Mouse (Mus musculus): Measurements from ENCODE around the gene Rbl2.

Gene Rbl2

DNA sequence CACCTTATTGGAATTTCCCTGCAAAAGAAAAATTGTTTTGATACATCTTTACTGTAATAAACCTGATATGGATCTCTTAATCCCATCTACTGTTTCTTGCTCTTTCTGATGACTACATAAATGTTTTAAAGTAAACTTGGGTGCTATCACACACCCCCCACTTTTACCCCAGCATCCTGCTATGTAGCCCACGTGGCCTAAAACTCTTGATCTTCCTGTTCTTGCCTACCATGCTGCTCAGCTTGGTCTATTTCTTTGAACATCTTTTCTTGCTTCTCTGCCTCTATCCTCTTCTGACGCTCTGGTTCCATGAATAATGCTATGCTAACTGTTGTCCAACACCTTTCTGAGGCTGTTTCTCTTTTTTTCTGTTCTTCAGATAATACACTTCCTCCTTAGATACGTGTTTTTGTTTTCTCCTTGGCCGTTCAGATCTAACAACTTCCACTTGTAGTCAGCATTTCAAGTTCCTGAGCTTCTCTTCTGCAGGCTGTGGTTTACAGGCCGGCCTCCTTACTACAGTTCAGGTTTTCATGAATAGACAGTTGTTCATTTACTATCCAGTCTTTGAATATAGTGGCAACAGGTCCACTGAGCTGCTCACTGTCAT lies 42.1 kb downstream of the Rbl2 start:
- DNase-seq = no peak

DNA sequence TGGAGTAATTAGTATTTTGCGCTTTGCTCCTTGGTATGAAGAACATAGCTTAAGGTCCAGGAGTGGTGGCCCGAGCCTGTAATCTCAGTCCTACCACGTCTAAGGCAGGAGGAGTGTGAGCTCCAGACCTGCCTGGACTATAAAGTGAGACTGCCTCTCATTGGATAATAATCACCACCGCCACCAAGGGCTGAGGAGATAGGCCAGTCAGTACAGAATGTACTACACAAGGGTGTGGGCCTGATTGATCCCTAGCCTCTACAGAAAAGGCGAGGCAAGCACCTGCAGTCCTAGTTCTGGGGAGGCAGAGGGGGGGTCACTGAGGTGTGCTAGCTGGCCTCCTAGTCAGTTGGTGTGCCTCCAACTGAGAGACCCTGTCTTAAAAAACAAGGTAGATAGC lies 44.6 kb downstream of the Rbl2 start:
- no peak for DNase-seq

DNA sequence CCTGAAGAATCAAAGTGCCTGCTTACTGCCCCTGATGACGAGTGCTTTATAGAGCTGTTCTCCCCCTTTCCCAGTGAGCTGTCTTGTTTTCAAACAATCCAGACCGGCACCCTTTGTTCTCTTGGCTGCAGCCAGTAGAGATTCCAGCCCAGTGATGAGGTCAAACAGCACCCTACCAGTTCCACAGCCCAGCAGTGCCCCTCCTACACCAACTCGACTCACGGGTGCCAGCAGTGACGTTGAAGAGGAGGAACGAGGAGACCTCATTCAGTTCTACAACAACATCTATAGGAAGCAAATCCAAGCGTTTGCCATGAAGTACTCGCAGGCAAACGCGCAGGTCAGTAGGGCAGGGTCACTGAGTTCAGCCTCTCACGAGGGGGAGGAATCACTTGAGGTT lies 45.1 kb downstream of the Rbl2 start:
- no peak for DNase-seq

DNA sequence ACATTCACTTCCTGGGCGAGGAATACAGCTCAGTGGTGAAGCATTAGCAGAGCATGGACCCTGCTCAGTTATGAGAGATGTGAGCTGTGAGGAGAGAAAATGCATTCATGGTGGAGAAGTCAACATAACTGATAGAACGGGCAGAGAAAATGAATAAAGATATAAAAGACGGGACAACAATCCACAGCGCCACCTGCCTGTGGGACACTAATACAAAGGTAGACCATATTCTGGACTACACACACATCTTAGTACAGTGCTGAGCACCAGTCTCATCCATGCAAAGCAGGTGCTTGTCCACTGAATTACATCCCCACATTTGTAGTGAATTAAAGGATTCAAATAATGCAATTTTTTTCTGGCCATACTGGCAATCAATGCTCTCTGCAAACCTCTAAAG lies 47.7 kb downstream of the Rbl2 start:
- DNase-seq = no peak

DNA sequence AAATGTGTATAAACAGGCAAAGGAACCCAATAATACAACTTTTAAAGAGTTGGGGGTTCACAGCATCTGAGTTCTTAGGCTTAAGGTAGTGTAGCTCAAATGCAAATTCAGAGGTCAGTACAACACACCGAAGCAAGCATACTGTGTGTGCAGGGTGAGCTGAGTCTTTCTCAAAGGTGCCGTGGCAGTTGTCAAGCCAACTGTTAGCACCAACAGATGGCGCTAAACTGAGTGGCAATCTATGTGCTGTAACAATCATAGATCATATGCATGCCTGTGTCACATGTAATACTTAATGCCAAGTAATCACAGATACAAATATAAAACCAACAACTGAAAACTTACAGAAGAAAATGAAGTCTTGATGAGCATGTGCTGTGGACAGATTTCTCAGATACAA lies 48.3 kb downstream of the Rbl2 start:
- no peak for DNase-seq

DNA sequence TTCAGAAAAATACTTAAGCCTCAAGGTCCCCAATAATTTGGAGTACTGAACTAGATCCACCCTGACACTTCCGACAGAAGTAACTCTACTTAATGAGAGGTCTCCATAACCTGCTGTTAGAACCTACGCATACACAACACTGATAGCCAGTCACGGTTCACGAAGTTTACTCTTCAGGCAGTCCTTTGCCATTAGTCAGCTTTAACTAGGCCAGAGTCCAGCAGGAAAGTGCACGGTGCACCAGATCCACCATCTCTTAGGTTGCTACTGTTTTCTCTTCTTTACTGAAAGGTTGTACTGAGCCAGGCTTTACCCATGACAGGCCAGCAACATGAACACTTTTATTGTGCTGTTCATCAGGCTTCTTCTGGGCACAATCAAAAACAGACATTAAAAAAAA lies 54.5 kb downstream of the Rbl2 start:
- no peak for DNase-seq

DNA sequence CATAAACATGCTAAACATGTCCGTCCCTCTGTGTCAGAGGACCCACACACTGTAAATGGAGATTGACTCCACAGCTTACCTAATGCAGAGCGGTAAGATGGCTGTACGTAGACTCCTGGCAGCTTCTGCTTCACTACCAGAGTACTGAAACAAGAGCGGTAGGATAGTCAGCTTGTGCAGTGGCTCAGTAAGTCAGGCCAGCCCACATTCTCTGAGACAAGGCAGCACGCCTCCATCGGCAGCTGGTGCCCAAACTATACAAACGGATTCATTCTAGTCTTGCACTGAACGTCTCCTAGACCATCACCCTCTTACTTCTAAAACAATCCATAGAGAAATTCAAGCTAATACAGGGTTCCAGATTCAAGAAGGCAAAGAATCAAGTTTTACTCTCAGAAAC lies 56.9 kb downstream of the Rbl2 start:
- DNase-seq = no peak

DNA sequence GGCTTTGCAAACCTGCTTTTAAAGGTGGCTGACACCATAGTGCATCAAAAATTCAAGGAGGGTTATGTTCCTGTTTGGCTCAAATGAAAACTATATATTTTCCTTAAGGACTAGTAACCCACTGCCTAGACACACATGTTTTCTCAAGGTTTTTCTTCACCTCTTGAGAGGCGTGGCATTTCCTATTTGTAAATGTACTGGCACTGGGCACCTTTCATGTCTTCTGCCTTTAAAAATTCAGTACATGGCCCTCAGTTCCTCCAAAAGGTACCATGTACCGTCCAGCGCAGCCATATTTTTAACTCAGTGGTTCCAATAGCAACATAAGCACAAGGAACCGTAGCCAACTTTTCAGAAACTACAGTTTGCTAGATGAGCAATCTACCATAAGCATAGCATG lies 62.9 kb downstream of the Rbl2 start:
- no peak for DNase-seq

DNA sequence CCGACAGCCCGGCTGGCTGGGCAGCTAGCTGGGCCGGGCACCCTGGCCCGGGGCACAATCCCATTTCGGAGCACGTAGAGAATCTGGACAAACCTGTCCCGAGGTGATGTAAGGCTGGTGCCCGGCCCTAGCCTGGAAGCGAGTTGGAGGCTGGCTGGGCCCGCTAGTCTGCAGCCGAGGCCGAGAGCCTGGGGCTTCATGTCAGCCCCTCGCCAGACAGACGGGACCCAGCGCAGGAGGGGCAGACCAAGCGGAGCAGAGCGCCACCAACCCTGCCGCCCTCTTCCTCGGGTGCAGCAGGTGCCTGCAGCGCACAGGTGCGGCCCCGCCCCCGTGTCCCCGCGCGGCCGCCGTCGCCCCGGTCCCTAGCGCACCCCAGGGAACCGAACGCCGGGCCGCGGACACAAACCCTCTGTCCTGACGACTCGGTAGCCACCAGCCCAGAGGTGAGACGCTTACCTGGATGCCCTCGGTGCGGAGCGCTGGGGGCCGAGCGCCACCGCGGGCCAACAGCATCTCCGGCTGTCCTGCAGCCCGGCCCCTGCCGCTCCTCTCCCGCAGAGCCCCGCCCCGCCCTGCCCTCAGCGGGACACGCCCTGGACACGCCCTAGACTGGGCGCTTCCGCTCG lies 63.7 kb downstream of the Rbl2 start:
- no peak for DNase-seq

DNA sequence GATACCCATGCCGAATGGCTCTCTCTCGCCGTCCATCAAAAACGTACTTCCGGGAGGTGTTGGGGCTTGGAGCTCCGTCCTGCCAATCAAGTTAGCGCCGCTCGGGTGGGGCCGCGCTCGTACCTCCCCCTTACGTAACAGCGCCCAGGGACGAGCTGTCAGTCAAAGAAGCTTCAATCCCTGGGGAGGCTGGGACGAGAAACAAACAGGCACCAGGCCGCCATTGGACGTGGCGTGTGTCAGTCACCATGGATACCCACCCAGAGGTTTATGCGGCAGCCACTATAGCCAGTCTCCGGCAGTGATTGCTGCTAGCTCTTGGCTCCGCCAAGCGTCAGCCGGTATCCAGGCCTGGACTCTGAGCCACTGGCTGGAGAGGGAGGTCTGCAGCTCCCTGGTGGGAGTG lies 64.2 kb downstream of the Rbl2 start:
- peak; percentile 99 for DNase-seq

DNA sequence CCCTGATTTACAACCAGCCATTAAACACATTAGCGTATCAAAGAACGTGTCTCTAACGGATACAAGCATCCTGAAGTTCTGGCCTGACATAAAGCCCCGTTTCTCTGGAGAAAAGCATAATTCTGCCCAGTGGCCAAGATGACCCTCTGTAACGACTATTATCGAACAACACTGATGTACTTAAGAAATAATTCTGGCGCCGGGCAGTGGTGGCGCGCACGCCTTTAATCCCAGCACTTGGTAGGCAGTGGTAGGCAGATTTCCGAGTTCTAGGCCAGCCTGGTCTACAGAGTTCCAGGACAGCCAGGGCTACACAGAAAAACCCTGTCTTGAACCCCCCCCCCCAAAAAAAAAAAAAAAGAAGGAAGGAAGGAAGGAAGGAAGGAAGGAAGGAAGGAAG lies 64.8 kb downstream of the Rbl2 start:
- DNase-seq = no peak

DNA sequence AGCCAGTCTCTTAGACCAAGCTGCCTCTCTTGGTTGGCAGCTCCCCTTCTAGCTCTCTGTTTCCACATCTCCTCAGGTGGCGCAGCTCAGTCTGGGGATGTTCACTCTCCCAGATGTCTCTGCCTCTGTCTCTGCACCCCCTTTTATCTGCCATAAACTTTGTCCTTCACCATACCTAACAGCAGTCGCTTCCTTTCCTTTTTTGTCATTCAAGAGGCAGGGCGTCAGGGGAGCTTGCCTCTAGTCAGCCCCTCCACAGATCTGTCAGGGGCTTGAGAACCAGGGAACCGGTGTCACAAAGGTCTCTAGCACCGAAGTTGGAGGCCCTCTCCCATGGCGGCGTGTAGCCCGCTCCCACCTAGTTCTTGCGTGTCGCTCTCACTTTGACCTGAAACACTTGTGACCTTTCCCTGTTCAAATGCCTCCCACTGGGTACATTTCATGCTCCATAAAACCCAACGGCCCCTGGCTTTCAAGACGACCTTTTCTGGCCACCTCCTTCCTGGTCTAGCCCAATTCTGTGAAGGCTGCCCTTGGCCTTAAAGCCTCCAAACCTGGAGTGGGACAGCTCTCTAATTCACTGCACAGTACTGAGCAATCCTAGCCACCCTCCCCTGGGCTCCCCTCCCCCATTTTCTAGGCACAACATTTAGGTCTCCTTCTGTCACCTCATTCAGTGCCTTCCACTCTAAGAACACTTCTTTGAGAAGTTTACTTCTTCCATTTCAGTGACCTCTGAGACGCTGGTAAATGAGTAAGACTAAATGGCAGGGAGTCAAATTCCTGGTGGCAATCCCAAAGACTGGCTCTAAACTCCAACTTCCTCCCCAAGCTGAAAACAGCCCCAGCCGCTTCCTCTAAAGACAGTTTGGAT lies 65.7 kb downstream of the Rbl2 start:
- DNase-seq = no peak

DNA sequence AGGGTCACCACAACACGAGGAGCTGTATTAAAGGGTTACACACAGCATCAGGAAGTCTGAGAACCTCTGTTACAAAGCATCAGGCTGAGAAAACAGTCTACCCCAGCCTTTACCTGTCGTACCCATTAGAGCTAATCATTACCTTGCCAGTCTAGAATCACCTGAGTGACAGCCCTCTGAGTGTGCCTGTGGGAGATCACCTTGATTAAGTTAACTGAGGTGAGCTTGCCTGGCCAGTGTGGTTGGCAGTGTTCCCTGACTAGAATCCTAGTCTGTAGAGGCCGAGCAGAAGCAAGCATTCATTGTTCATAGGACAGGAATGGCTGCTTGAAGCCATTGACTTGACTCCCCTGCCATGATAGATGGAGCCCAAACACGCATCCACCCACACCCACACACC lies 71.0 kb downstream of the Rbl2 start:
- no peak for DNase-seq

DNA sequence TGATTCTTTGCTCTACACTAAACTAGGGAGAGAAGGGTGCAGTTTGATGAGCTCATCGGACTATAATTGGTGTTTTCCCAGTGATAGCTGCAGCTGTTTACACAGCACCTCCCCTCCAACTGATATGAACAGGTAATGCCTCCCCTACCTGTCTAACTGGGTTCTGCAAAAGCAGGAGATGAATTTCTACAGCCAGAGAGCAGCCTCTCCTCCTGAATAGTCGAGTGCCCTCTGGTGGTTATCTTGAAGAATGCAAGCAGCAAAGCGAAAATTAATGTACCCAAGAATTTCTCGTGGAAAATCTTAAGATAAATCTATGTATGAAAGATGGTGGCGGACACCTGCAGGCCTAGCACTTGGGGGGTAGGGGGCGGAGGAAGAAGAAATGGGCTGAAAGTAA lies 77.9 kb downstream of the Rbl2 start:
- DNase-seq = peak; percentile 62

DNA sequence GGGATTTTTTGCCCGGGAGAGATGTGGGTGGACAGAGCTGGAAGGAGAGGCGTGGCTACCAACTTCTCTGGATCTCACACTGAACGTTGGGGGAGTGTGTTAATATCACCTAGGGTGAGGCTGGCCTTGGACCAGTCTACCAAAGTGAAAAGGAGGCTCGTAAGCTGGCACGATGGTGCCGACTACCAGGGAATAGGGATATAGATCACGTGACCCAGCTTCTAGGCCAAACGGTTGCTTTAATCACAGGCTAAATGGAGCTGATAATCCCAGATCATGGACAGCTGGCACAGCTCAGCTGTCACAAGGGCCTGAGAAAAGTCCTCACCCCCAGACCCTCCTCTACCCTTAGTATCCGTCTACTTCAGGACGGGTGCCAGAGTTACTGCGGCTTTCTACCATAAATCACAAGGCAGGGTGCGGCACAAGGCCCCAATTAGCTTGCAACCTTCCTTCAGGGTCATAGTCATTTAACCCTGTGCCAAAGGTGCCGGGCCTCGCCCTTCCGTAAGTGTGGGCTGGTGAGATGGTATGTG lies 78.9 kb downstream of the Rbl2 start:
- peak; percentile 6 for DNase-seq

DNA sequence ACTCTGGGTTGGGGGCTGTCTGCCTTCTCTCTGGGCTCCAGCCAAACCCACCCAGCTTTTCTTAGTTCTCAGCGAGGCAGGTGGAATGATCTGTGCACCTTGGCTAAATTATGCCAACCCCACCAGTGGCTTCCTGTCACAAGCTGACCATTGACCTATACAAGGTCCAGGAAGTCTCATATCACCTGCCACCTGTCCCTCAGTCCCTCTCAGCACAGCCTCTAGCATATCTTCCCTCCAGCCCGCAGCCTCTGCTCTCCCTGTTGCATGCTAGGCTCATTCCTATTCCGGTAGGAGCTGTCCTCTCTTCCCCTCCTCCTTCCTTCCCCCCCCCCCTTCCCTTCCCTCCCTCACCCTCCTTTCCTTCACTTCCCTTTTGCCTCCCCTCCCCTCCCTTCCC lies 79.4 kb downstream of the Rbl2 start:
- DNase-seq = no peak

DNA sequence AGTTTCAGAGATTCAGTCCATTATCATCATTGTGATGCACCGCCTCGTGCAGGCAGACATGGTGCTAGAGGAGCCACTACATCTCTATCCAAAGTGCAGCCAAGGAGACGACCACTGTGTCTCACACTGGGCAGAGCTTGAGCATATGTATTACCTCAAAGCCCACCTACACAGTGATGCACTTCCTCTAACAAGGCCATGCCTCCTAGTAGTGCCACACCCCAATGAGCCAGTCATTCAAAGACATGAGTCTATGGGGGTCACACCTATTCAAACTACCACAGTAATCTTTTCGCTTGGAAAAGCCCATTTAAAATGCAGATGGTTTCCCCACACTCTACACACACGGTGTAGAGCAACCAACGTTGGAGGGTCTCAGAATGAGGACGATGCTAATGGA lies 81.7 kb downstream of the Rbl2 start:
- no peak for DNase-seq

DNA sequence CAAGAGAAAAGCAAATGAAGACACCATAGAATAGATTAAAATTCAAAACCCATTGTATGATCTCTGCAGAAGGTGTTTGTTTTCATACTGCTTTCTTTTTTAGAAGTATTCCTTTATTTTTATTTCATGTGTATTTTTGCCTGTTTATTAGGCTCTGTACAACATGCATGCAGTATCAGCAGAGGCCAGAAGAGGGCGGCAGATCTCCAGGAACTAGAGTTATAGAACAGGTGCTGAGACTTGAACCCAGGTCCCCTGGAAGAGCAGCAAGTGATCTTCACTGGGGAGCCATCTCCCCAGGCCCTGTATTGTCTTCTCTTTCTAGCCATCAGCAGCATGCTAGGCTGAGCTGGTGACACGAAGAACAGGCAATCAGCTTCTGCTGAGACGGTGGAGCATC lies 84.0 kb downstream of the Rbl2 start:
- DNase-seq = no peak

DNA sequence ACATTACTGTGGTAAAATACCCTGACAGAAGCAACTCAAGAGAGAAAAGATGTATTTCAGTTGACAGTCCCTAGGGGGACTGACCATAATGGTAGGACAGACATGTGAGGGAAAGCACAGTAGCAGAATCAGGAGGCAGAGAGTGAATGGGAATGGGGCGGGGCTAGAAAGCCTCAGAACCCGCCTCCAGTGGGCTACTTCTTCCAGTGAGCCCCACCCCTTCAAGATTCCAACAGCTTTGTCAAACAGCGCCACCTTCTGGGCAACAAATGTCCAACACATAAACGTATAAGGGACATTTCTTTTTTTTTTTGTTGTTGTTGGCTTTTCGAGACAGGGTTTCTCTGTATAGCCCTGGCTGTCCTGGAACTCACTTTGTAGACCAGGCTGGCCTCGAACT lies 84.7 kb downstream of the Rbl2 start:
- DNase-seq = peak; percentile 53

DNA sequence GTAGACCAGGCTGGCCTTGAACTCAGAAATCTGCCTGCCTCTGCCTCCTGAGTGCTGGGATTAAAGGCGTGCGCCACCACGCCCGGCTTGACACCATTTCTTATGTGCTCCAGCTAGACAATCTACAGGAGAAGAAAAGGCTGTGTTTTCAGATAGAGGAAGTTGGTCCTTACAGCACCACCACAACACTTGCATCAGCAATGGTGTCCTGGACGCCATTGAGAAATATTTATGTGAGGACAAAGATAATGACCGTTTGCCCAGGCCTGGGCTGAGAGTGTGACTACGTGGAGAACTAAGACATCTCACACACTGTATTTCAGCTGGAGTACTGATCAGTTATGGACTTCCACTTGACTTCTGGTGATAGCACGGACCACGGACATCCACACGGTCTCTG lies 88.8 kb downstream of the Rbl2 start:
- DNase-seq = no peak

DNA sequence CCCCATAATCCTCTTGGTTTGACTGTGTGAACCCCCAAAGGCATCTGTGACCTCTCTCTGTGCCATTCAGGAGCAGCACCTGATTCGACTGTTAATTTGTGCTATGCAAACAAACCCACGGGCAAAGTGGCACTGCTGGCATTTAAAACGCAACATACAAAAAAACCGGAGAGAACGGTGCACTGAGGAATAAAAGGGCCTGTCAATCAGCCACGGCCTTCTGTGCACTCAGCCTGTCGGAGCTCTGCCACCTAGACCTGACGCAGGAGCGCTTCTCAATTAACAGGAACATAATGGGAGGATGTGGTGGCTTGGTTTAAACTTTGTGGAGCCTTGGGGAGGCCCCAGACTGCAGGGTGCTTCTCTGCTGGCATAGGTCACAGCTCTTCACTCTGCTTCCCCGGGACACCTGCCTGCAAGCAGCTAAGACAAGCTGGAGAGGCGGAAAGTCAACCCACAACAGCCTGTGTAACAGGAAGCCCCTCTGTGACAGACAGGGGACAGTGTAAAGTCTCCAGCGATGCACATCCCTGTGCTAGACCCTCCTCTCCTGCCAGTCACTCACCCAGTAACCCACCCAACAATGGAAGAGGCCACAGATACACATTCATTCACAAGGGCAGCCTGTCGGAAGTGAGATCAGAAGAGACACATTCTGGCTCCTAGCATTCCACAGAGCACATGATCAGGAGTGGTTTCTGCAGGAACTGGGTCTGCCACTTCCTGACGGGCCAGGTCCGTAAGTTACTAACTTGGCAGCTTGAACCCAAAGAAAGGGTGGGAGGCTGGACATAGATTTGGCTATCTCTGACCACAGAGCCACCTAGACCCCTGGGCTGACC lies 90.3 kb downstream of the Rbl2 start:
- no peak for DNase-seq

DNA sequence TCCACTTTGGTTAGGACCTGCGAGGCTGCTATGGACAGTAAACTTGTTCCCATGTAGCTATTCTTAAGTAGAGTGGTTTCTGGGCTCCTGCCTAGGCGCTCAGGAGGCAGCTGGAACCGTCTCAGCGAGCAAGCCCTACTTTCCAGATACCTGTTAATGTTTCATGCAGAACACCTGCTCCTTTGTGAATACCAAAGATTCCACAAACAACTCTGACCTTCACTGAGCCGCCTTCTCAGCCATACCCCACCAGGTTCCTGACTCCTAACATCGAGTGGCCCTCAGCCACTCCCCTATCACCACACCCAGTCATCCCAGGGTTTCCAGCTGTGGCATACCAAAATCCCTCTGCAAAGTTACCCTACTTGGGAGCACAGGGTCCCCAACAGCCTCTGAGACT lies 100.3 kb downstream of the Rbl2 start:
- no peak for DNase-seq

DNA sequence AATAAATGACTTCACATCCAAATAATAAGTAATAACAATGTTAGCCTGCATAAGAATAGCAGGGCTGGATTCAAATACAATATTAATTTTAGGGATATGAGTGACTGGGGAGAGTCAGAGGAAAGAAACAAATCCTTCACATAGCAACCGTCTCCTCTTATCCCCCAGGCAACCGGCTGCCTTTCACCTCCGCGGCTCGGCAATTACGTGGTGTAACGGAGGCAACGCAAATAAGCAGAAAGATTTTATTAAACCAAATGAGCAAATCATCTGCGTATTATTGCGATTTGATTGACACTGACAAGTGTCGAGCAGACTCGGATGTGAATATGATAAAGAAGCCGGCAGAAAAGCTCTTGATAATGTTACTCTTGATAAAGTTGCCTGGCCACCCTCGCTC lies 101.1 kb downstream of the Rbl2 start:
- DNase-seq = no peak

All from lung, postnatal 14 days (tissue).